Mouse (Mus musculus): ENCODE measurements around the gene Cwh43. TPM values are rescaled to one million over a fixed set of nuclear protein-coding genes. Genes with fewer than 3 reads are reported as not detected.

The Cwh43 gene
- polyA plus RNA-seq, 1 experiment from 2014 or later: 0.59 TPM

DNA sequence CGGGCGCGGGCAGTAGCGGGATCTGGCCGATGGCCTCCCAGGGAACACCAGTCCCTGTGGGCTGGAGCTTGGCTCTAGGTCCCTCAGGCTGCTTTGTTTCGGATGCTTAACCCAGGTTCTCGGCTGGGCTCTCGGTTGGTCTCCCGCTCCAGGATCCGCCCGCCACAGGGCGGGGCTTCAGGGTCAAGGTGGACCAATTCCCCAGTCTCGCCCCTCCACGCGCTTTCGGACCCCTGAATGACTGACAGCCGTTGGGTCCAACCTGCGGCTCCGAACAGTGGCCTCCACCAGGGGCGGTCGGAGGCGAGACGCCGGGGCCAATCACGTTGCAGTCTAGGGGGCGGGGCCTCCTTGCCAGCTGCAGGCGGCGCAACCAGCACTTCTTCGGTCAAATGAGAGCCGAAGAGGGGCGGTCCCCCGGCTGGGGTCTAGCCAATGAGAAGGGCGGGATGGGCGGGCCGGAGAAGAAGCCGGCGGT, 84.8 kb downstream of the Cwh43 start:
- H3K9ac ChIP-seq: peak overlapping the region; percentile 50
- peak; percentile 96 for ATAC-seq (replicated peaks)
- H3K27me3 ChIP-seq (replicated peaks): no peaks in the 10 kb centered on the region
- H3K27ac ChIP-seq: peak overlapping the region; percentile 96
- WGBS: under 1% methylated on average over 37 of the region's 37 CpGs
- peak overlapping the region; percentile 91 for H3K4me2 ChIP-seq
- no peaks in the 10 kb centered on the region for H3K9me3 ChIP-seq
- no peaks in the 10 kb centered on the region for H3K36me3 ChIP-seq (replicated peaks)
- H3K4me3 ChIP-seq: peak overlapping the region; percentile 97
- peaks cover 19% of the 10 kb centered on the region for H3K4me1 ChIP-seq

DNA sequence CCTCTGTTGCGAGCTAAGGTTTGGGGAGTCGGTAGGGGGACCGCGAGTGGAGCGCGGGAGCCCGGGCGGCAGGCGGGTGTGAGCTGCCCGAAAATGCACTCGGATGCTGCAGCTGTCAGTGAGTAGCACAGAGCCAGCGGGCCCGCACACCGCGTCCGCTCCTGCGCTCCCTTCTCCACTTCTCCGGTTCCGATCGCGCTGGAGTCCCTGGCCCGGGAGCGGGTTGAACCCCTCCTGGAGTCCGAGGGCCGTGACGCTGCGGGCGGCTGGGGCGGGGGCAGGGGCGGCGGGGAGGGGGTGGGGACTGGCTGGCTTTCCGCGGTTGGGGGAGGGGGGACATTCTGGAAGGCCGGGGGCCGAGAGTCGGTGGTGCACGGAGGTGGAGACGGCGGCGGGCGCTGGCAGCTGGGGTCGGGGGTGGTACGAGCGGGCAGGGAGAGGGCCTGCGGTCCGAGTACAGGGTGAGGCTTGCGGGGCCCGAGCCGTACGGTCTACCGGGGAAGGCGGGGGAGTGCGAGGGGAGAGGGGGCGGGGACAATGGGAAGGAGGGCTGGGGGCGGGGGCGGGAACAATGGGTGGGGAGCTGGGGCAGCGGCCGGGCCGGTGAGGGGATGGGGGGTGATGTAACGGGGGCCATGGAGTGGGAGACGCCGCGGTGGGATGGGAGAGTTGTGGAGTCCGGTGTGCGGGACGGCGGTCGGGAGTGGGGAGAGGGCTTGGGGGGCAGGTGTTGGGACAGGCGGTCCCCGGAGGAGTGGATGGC, 85.4 kb downstream of the Cwh43 start:
- H3K4me3 ChIP-seq: peak overlapping the region; percentile 97
- no peaks in the 10 kb centered on the region for H3K27me3 ChIP-seq (replicated peaks)
- peak overlapping the region; percentile 76 for H3K9ac ChIP-seq
- peak overlapping the region; percentile 96 for H3K27ac ChIP-seq
- H3K9me3 ChIP-seq: no peaks in the 10 kb centered on the region
- under 1% methylated on average over 61 of the region's 70 CpGs for WGBS
- peak overlapping the region; percentile 91 for H3K4me2 ChIP-seq
- peak; percentile 58 for ATAC-seq (replicated peaks)
- peaks cover 19% of the 10 kb centered on the region for H3K4me1 ChIP-seq
- no peaks in the 10 kb centered on the region for H3K36me3 ChIP-seq (replicated peaks)

DNA sequence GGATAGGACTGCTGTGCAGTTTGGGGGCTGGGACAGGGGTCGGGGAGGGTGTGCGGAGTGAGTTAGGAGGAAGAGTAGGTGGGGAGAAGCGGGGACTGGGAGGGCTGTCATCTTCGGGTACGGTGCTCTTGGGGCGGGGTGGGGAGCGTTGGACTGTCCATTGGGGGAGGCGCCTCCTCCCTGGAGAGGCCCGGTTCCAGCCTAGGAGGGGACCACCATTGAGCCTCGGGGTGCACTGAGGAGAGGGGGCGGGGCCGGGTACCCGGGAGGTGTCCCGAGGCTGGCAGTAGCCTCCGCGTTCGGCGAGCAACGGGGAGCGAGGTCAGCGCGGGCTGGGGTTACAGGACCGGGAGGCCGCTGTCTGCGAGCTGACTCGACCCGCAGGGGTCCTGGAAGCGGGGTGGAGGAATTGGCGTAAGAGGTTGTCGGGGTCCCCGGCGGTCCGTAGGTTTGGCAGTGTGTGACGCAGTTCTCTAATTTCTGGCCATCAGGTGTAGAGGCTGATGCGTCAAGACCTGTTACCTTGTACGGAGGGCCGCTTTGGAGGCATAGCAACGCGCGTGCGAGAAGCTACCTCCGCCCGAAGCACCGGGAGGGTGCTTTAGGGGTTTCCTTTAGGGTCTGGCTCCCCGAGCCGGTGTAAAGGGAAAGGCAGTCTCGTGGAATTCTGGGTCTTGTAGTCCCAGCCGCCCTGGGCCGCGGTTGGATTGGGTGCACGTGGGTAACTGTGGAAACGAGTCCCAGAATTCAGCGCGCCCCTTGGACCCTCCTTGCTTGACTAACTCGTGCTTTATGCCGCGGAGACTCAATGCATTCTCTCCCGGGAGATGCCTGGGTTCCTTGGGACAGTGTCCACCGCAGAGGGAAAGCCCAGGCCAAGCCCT, 86.2 kb downstream of the Cwh43 start:
- H3K9me3 ChIP-seq: no peaks in the 10 kb centered on the region
- H3K9ac ChIP-seq: peak overlapping the region; percentile 76
- peak; percentile 76 for ATAC-seq (replicated peaks)
- H3K4me1 ChIP-seq: peaks cover 19% of the 10 kb centered on the region
- H3K27me3 ChIP-seq (replicated peaks): no peaks in the 10 kb centered on the region
- peak overlapping the region; percentile 97 for H3K4me3 ChIP-seq
- peak overlapping the region; percentile 96 for H3K27ac ChIP-seq
- H3K36me3 ChIP-seq (replicated peaks): no peaks in the 10 kb centered on the region
- peak overlapping the region; percentile 91 for H3K4me2 ChIP-seq
- 1% methylated on average over 59 of the region's 59 CpGs for WGBS

DNA sequence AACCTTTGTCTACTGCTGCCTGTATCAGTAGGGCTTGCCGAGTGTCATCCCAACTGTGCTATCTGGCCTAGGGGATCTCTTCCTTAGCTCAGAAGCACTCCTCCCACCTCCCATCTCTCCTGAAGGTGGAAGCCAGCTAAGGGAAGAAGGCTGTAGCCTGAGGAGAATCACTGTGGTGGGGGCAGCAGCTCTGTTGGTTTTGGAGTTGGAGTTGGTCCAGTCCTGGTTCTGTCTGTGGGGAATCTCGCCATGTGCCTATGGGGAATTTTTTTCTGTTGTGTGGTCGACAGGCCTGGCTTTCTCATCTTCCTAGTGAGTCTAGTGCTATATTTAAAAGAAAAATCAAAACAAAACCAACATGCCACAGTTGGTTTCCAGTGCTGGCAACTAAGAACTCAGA, 91.5 kb downstream of the Cwh43 start:
- no peak overlapping the region for H3K27ac ChIP-seq
- H3K4me3 ChIP-seq: no peak overlapping the region
- 85% methylated on average over 3 of the region's 3 CpGs for WGBS

DNA sequence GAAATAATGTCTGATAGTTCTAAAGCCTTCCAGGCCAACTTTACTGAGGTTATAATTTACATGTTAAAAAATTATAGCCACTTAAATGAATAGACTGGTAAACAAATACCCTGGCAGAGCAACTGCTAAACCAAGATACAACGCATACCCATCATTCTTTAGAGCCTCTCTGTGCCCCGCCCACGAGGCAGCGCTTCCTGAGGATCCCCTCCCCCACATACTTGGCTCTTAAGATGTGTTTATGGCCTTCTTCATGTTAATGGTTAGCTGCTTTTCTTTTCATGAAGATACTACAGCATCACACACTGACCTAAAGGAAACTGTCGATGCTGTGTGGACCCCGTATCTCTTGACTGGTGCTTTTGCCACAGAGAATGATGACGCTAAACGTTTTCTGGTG, 92.7 kb downstream of the Cwh43 start:
- no peak overlapping the region for H3K4me2 ChIP-seq
- peaks cover 3% of the 10 kb centered on the region for H3K4me1 ChIP-seq
- ATAC-seq (replicated peaks): no peak
- no peak overlapping the region for H3K4me3 ChIP-seq
- no peak overlapping the region for H3K27ac ChIP-seq
- no peaks in the 10 kb centered on the region for H3K36me3 ChIP-seq (replicated peaks)
- no peaks in the 10 kb centered on the region for H3K9me3 ChIP-seq
- no peaks in the 10 kb centered on the region for H3K27me3 ChIP-seq (replicated peaks)
- 88% methylated on average over 8 of the region's 8 CpGs for WGBS
- no peak overlapping the region for H3K9ac ChIP-seq

More for the DNA sequence above, 91.5 kb downstream of the Cwh43 start:
- Histone ChIP-seq H3K4me1 (peaks cover 13% of the 10 kb centered on the region), H3K4me2 (no peak overlapping the region), H3K27me3 (replicated peaks) (no peaks in the 10 kb centered on the region), H3K36me3 (replicated peaks) (no peaks in the 10 kb centered on the region), H3K9ac (no peak overlapping the region), H3K9me3 (no peaks in the 10 kb centered on the region)
- no peak for ATAC-seq (replicated peaks)

DNA sequence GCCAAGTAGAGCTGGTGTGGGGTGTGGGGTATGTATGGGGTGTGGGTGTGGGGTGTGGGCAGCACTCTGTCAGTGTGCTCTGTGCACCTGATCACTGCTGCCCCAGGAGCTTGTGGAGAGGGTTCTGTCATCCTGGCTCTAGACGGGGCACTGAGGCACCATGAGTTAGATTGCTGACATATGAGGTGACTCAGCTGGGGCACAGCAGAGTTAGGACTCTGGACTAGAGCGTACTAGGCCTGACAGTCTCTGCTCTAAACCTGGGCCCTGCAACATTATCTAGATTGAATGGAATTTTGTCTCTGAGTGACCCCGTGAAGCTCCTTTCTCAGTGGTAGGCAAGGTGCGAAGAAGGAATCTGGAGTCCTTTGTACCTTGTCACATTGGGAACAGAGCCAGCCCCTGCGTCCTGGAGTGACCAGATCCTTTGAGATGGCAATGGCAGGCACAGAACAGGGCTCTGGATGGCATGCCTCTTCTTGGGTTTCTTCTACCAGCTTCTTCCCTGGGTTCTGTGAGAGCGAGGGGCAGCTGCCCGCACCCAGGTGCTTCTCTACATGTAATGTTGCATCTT, 95.1 kb downstream of the Cwh43 start:
- WGBS: 82% methylated on average over 7 of the region's 7 CpGs
- H3K27me3 ChIP-seq (replicated peaks): no peaks in the 10 kb centered on the region

DNA sequence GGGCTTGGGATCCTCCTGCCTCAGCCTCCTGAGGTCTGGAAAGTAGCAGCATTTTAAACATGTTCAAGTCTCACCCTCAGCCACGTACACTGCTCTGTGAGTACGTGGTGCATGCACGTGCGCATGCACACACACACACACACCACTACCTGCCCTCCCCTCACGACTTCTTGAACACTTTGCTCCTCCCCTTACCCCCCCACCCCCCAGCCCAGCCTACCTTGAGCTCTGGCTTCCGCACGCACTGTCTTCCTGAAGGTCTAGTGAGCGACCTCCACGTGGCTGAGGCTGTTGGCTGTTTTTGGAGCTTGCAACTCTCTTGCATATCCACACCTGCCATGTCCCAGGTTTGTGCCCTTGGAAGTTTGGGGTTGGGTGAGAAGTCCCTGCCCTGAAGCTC, 96.5 kb downstream of the Cwh43 start:
- no peak for ATAC-seq (replicated peaks)
- WGBS: 93% methylated on average over 9 of the region's 9 CpGs
- Histone ChIP-seq H3K27me3 (replicated peaks) (no peaks in the 10 kb centered on the region), H3K4me1 (no peaks in the 10 kb centered on the region), H3K9ac (no peak overlapping the region), H3K27ac (no peak overlapping the region), H3K4me3 (no peak overlapping the region), H3K36me3 (replicated peaks) (no peaks in the 10 kb centered on the region), H3K4me2 (no peak overlapping the region), H3K9me3 (no peaks in the 10 kb centered on the region)

More for the DNA sequence above, 95.1 kb downstream of the Cwh43 start:
- no peak for ATAC-seq (replicated peaks)
- no peak overlapping the region for H3K4me3 ChIP-seq
- H3K9ac ChIP-seq: no peak overlapping the region
- H3K27ac ChIP-seq: no peak overlapping the region
- H3K4me2 ChIP-seq: no peak overlapping the region
- no peaks in the 10 kb centered on the region for H3K4me1 ChIP-seq
- H3K36me3 ChIP-seq (replicated peaks): no peaks in the 10 kb centered on the region
- H3K9me3 ChIP-seq: no peaks in the 10 kb centered on the region

Other genes with a start within 250 kb of the Cwh43 start
- gene Fryl, start 149.5 kb upstream of the Cwh43 start, polyA plus RNA-seq (2015; fragmentation: Nextera tagmentation; extraction: Ambion mirVana): 45.2 and 47.5 TPM in 2 replicates
- gene Ociad1, start 113.3 kb upstream of the Cwh43 start, polyA plus RNA-seq (2015; fragmentation: Nextera tagmentation; extraction: Ambion mirVana): 320 and 321 TPM in 2 replicates
- gene Ociad2, start 65.0 kb upstream of the Cwh43 start, polyA plus RNA-seq (2015; fragmentation: Nextera tagmentation; extraction: Ambion mirVana): 25.3 and 27.3 TPM in 2 replicates
- 46.7 and 52.2 TPM in 2 replicates for gene Dcun1d4, start 74.9 kb downstream of the Cwh43 start, polyA plus RNA-seq (2015; fragmentation: Nextera tagmentation; extraction: Ambion mirVana)
- not detected in 2 replicates for gene Lrrc66, start 226.5 kb downstream of the Cwh43 start, polyA plus RNA-seq (2015; fragmentation: Nextera tagmentation; extraction: Ambion mirVana)
- 35.8 and 36.6 TPM in 2 replicates for gene Sgcb, start 241.7 kb downstream of the Cwh43 start, polyA plus RNA-seq (2015; fragmentation: Nextera tagmentation; extraction: Ambion mirVana)
- gene Spata18, start 245.3 kb downstream of the Cwh43 start, polyA plus RNA-seq (2015; fragmentation: Nextera tagmentation; extraction: Ambion mirVana): 0.30 and 0.52 TPM in 2 replicates

Data from midbrain, embryonic 15.5 days (tissue).